Mouse (Mus musculus): Measurements from ENCODE around the gene Itgb8.
A peak's percentile ranks its signal among the peaks of the same experiment; 100 is the strongest.

DNA sequence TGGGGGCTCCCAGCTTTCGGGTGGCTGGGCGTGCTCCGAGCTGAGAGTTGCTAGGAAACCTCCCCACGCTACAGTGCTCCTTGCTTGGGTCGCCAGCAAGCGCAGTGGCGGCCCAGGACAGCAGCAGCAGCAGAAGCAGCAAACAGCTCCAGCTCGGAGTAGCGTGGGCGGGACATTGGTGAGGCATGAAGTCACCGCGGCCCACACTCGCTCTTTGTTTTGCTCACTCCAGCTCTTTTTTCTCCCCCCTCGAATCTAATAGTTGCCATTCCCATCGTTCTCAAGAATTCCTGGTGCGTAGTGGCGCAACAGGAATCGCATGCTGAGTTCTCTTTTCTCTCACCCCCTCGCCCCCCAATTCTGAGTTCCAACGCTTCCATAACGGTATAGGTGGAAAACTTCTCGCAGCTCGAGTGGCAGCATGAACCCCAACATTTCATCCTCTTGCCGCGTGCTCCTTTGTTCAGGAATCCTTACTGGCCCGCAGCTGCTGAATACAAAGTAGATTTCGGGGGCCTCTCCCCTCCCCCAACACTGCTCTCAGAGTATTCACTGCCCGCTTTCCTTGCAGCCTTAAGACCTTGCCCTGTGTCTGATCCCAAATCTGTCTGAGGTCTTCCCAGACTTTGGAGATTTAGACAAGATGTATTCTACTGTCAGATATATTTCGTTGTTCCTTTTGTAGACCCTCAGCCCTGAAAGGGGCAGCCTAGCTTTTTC, at the start of gene Itgb8:
- TF ChIP-seq EP300 (IDR thresholded peaks at IDR 0.05; ENCODE audit: low read depth) = no peak
- 0 out of 2 replicates have a peak, but pooled peaks have one; percentile 3 for TF ChIP-seq CTCF (IDR thresholded peaks at IDR 0.05; ENCODE audit: low read depth)

Data from liver, embryonic 14.5 days (tissue).